Mouse (Mus musculus): ENCODE measurements at regions not wholly inside any gene's neighbourhood (a gene's known extent, or its start where the extent isn't known, plus 50 kb on each side); places are given as distances from the start of the nearest gene placed in this dataset.

DNA sequence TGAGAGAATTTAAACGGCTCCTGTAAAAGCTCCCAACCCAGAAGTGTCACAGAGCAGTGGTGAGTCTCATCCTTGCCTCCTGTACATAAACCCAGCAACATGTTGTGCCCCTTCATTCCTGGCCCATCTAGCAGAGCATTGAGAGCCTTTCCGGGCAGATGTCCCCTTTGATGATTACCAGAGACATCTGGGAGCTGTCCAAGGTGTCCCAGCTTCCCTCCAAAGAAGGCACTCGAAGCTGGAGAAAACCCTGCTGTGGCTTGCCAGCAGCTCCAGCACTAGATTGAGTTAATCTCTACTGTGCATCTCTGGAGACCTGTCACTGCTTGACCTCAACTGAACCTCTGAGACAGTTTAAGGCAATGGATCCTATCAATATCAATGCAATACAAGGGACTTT is 86.4 kb upstream of the Mycn start:
- H3K27me3 ChIP-seq, result no peaks in the 10 kb centered on the region
- no peak overlapping the region for H3K4me3 ChIP-seq (replicated peaks)
- no peak overlapping the region for H3K4me2 ChIP-seq (replicated peaks)
- no peak for ATAC-seq (ENCODE audit: insufficient number of reproducible peaks, low FRiP score, low TSS enrichment, low read depth)
- H3K4me1 ChIP-seq, result no peaks in the 10 kb centered on the region
- 0 out of 2 replicates have a peak, but pooled peaks cover 3% of the 10 kb centered on the region for H3K9me3 ChIP-seq (replicated peaks)
- H3K27ac ChIP-seq (replicated peaks), result no peak overlapping the region
- no peak overlapping the region for H3K9ac ChIP-seq
- WGBS, result 29% methylated on average over 3 of the region's 3 CpGs
- H3K36me3 ChIP-seq, result no peaks in the 10 kb centered on the region

DNA sequence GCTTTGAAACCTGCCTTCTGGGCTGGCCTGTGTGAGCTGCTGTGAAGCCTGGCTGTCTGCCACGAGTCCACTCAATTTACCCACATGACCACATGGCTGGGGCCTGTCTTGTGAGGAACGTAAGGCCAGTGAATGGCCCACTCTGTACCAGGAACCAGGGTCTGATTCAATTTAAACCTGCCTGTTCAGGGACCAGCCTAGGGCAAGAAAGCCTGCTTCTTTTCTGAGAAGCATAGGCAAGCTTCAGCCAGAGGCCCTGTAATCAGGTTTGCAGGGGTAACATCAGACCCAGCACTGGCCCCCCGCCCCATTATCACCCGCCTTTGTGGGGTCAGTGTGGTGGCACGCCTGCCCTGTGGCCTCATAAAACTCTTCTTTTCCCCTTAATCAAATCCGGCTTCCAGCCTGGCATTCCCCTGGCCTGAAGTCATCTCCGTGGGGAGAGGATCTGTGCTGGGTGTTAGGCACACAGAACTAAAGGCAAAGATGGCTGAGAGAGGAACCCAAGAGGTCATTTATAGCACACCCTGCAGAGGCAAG is 84.4 kb upstream of the Mycn start:
- Histone ChIP-seq H3K4me2 (replicated peaks) (no peak overlapping the region), H3K4me3 (replicated peaks) (no peak overlapping the region), H3K9ac (no peak overlapping the region), H3K36me3 (no peaks in the 10 kb centered on the region), H3K27ac (replicated peaks) (no peak overlapping the region), H3K27me3 (no peaks in the 10 kb centered on the region), H3K9me3 (replicated peaks) (0 out of 2 replicates have a peak, but pooled peaks cover 3% of the 10 kb centered on the region), H3K4me1 (no peaks in the 10 kb centered on the region)
- WGBS, result 30% methylated on average over 7 of the region's 7 CpGs
- peak; percentile 57 for ATAC-seq (ENCODE audit: insufficient number of reproducible peaks, low FRiP score, low TSS enrichment, low read depth)

DNA sequence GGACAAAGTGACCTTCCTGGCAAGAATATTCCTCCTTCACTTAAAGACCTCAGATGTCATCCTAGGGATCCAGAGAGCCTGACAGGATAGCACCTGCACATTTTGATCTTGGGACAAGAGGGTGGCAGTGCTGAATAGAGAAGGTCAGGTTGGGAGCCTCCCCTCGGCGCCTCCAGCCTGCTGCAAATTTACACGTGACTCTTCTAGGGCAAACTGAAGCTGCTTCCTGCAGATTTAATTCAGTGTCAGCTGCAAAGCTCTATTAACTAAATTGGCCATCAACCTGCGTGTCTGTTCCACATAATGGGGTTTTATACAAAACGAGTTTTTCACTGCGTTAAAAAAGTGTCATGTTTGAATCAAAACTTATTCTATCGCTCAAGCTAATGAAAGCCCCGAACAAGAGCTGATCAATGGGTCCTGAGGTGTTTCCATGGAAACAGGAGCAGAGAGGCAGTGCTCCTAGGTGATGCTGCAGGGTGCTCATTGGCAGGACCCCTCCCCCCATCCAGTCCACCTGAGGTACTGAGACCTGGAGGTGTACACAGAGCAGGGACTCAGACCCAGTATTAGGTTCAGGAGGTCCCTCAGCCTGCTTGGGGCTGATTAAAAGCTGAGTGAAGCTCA is 82.6 kb upstream of the Mycn start:
- Histone ChIP-seq H3K27ac (replicated peaks) (no peak overlapping the region), H3K4me1 (no peaks in the 10 kb centered on the region), H3K4me3 (replicated peaks) (no peak overlapping the region), H3K4me2 (replicated peaks) (no peak overlapping the region), H3K27me3 (no peaks in the 10 kb centered on the region), H3K36me3 (no peaks in the 10 kb centered on the region), H3K9ac (no peak overlapping the region), H3K9me3 (replicated peaks) (no peaks in the 10 kb centered on the region)
- ATAC-seq (ENCODE audit: insufficient number of reproducible peaks, low FRiP score, low TSS enrichment, low read depth), result no peak
- 64% methylated on average over 8 of the region's 8 CpGs for WGBS

DNA sequence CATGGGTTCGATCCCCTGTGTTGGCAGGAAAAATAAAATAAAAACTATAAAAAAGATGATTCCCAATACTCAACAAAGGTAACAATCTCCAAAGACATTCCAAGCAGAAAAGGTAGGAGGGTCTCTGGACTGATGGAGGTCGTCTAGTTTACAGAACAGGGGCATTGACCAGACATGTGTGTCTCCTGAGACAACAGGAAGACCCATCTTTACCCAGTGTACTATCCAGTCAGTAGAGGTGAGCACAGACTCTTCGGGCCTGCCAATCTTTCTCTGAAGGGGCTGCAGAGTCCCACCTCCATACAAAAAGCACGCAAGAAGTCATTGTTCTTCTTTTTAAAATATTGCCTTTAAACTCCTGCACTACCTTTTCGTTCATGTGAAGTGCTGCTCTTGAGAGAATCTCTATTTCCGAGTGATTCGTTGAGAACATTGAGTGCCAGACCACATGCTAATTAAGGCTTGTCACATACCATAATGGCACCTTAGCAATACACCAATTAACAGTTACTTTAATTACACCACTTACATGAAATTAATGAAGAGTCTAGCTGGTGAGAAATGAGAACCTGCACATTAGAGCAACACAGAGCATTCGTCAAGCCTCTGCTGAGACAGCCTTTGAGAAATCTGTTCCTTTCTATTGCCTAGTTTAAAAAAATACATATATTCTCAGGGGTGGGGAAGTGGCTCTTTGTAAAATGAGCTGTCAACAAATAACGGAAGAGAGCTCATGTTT is 69.5 kb upstream of the Mycn start:
- 82% methylated on average over 9 of the region's 9 CpGs for WGBS

DNA sequence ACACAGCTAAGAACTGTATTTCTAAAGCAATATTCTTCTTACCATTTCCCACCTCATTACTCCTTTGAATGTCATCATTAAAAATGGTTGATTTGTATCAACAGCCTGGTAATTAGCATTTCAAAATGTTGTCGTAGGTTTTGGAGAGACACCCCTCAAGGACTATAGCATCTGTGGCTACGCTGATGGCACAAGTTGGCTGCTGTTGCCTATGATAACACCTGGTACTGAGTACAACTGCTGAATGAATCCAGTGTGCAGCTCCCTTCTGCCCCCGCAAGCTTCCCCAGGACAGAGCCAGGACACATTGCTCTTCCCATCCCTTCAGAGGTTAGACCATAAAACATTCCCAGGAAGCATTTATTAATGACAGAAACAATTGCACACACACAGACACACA is 68.7 kb upstream of the Mycn start:
- H3K27ac ChIP-seq (replicated peaks), result no peak overlapping the region
- no peaks in the 10 kb centered on the region for H3K9me3 ChIP-seq (replicated peaks)
- H3K4me1 ChIP-seq, result no peaks in the 10 kb centered on the region
- H3K4me3 ChIP-seq (replicated peaks), result no peak overlapping the region
- H3K27me3 ChIP-seq, result no peaks in the 10 kb centered on the region
- no peak overlapping the region for H3K9ac ChIP-seq
- WGBS, result 83% methylated on average over 3 of the region's 3 CpGs
- ATAC-seq (ENCODE audit: insufficient number of reproducible peaks, low FRiP score, low TSS enrichment, low read depth), result no peak
- no peak overlapping the region for H3K4me2 ChIP-seq (replicated peaks)
- H3K36me3 ChIP-seq, result no peaks in the 10 kb centered on the region

More for the DNA sequence above, 69.5 kb upstream of the Mycn start:
- no peaks in the 10 kb centered on the region for H3K27me3 ChIP-seq
- no peak overlapping the region for H3K4me2 ChIP-seq (replicated peaks)
- no peak for ATAC-seq (ENCODE audit: insufficient number of reproducible peaks, low FRiP score, low TSS enrichment, low read depth)
- H3K9ac ChIP-seq, result no peak overlapping the region
- no peak overlapping the region for H3K4me3 ChIP-seq (replicated peaks)
- H3K9me3 ChIP-seq (replicated peaks), result no peaks in the 10 kb centered on the region
- no peaks in the 10 kb centered on the region for H3K36me3 ChIP-seq
- H3K27ac ChIP-seq (replicated peaks), result no peak overlapping the region
- H3K4me1 ChIP-seq, result no peaks in the 10 kb centered on the region

DNA sequence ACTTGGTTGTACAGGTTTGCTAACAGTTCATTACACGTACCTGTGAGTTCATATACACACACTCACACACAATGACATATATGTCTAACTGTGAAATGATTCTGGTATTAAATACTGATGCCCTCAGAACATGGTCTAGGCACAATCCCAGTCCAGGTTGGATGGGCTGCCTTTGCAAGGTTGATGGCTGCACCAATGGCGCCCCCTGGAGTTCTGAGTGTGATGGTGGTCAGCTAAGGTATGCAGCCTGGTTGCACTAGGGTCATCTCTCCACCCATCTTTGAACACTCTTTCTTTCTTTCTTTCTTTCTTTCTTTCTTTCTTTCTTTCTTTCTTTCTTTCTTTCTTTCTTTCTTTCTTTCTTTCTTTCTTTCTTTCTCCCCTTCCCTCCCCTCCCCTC is 67.8 kb upstream of the Mycn start:
- H3K4me2 ChIP-seq (replicated peaks), result no peak overlapping the region
- H3K9ac ChIP-seq, result no peak overlapping the region
- H3K36me3 ChIP-seq, result no peaks in the 10 kb centered on the region
- no peak for ATAC-seq (ENCODE audit: insufficient number of reproducible peaks, low FRiP score, low TSS enrichment, low read depth)
- H3K9me3 ChIP-seq (replicated peaks), result no peaks in the 10 kb centered on the region
- no peaks in the 10 kb centered on the region for H3K4me1 ChIP-seq
- 37% methylated on average over 2 of the region's 2 CpGs for WGBS
- no peaks in the 10 kb centered on the region for H3K27me3 ChIP-seq
- no peak overlapping the region for H3K4me3 ChIP-seq (replicated peaks)
- no peak overlapping the region for H3K27ac ChIP-seq (replicated peaks)

DNA sequence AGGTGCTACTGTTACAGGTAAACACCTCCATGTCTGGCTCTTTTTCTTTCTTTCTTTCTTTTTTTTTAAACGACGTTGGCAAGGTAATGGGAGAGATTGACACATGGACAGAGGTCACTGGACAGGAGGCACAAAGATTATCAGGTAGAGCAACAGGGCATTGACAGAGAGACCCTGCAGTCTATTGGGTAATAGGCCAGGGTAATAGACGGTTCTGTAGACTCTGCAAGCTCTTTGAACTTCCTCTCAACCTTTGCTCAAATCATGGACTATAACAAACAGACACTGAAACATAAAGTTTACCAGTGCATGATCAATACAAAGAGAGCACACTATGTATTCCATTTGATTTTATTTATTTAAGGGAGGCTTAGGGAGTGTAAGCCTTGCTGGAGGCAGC is 61.0 kb upstream of the Mycn start:
- no peak overlapping the region for H3K4me3 ChIP-seq (replicated peaks)
- H3K27me3 ChIP-seq, result no peaks in the 10 kb centered on the region
- no peaks in the 10 kb centered on the region for H3K36me3 ChIP-seq
- H3K9me3 ChIP-seq (replicated peaks), result no peaks in the 10 kb centered on the region
- H3K9ac ChIP-seq, result no peak overlapping the region
- 75% methylated on average over 3 of the region's 3 CpGs for WGBS
- no peaks in the 10 kb centered on the region for H3K4me1 ChIP-seq
- no peak for ATAC-seq (ENCODE audit: insufficient number of reproducible peaks, low FRiP score, low TSS enrichment, low read depth)
- H3K4me2 ChIP-seq (replicated peaks), result no peak overlapping the region
- no peak overlapping the region for H3K27ac ChIP-seq (replicated peaks)

DNA sequence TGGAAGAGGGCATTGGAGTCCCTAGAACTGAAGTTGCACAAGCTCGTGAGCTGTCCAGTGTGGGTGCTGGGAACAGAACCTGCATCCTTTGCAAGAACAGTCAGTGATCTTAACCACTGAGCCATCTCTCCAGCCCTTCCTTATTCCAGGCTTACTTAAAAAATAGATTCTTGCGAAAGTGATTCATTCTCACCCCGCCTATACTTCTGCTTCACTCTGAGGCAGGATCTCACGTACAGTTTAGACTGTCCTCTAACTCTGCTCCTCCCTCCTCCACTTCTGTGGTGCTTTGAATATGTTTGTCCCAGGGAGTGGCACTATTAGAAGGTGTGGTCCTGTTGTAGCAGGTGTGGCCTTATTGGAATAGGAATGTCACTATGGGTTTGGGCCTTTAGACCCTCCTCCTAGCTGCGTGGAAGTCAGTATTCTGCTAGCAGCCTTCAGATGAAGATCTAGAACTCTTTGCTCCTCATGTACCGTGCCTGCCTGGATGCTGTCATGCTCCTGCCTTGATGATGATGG is 60.4 kb upstream of the Mycn start:
- H3K27ac ChIP-seq (replicated peaks), result no peak overlapping the region
- H3K4me3 ChIP-seq (replicated peaks), result no peak overlapping the region
- no peaks in the 10 kb centered on the region for H3K36me3 ChIP-seq
- no peaks in the 10 kb centered on the region for H3K27me3 ChIP-seq
- no peak overlapping the region for H3K4me2 ChIP-seq (replicated peaks)
- ATAC-seq (ENCODE audit: insufficient number of reproducible peaks, low FRiP score, low TSS enrichment, low read depth), result no peak
- H3K9ac ChIP-seq, result no peak overlapping the region
- no peaks in the 10 kb centered on the region for H3K4me1 ChIP-seq
- 85% methylated on average over 6 of the region's 6 CpGs for WGBS
- no peaks in the 10 kb centered on the region for H3K9me3 ChIP-seq (replicated peaks)

DNA sequence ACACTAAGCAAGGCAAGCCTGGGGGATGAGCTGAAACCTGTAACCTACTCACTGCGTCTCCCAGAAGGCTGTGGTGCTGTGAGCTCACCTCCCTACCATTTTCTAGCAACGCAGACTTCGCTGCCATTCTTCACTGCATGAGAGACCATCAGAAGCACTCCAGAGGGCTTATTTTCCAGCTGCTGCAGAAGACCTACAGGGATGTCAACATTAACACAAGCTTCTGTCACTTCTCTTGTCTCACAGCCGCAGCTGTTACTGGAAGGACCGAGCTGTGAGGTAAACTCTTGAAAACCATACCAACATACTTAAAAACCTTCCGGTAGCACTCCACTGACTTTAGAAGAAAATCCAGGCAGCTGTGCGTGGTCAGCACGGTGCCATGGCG is 54.3 kb upstream of the Mycn start:
- Histone ChIP-seq H3K27me3 (no peaks in the 10 kb centered on the region), H3K9ac (no peak overlapping the region), H3K27ac (replicated peaks) (no peak overlapping the region; the same call in 1 of the 2 replicates), H3K9me3 (replicated peaks) (no peaks in the 10 kb centered on the region), H3K4me1 (no peaks in the 10 kb centered on the region), H3K4me2 (replicated peaks) (no peak overlapping the region), H3K36me3 (no peaks in the 10 kb centered on the region), H3K4me3 (replicated peaks) (no peak overlapping the region)
- no peak for ATAC-seq (ENCODE audit: insufficient number of reproducible peaks, low FRiP score, low TSS enrichment, low read depth)
- WGBS, result 78% methylated on average over 9 of the region's 9 CpGs

DNA sequence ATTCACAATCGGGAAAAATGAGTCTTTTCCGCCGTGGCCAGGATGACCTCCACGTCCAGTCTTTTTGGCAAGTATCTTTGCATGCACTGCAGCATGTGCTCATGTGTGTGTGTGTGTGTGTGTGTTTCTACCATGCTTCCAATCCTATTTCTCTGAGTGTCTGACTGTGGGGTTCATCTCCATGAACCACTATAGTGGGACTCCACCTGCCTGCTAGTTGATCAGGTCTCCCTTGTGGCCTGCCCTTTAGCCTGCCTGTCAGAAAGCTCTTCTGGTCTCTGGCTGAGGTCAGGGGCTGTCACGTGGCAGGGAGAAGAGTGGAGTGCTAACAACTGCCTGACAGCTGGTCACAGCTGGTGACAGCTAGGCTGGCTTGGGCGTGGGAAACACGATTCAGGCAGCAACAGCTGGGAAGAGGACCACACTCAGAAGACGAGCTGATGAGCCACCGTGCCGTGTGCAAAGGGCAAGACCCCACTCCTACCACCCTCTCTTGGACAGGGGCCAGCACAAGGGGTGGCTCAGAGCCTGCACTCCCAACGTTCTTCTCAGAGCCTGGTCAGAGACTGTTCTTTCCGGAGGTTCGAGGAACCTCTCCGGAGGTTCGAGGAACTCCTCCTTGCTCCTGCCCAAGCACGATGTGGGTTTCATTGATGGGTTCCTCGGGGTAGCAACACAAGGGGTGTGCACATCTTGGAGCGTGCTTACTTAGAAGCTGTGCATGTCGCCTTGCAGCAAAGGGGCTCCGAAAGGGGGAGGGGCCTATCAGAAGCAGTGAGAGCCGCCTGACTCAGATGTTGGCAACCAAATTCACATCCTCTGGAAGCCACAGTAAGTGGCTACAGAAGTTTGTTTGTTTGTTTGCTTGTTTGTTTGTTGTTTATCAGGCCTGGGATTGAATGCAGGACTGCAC is 53.6 kb upstream of the Mycn start:
- Histone ChIP-seq H3K4me2 (replicated peaks) (no peak overlapping the region), H3K27me3 (no peaks in the 10 kb centered on the region), H3K4me3 (replicated peaks) (no peak overlapping the region), H3K27ac (replicated peaks) (no peak overlapping the region; the same call in 1 of the 2 replicates), H3K4me1 (no peaks in the 10 kb centered on the region), H3K36me3 (no peaks in the 10 kb centered on the region), H3K9me3 (replicated peaks) (no peaks in the 10 kb centered on the region), H3K9ac (no peak overlapping the region)
- peak; percentile 63; the same call in 1 of the 2 replicates for ATAC-seq (ENCODE audit: insufficient number of reproducible peaks, low FRiP score, low TSS enrichment, low read depth)
- 50% methylated on average over 21 of the region's 21 CpGs for WGBS
